Mouse (Mus musculus) retina, embryonic 14.5 days (tissue): ENCODE results near the gene Actl6b.

ENCODE experiments used
- DNase-seq: peaks from one replicate; pipeline ENCODE4 v3.0.0-alpha.2; 2015; ENCODE audit warnings: low spot score

Actl6b gene

GRCm38 (mm10) chr5:137565744-137566143, 12.4 kb downstream of the Actl6b start:
- DNase-seq = no peak

GRCm38 (mm10) chr5:137566416-137566815, 13.1 kb downstream of the Actl6b start:
- no peak for DNase-seq

GRCm38 (mm10) chr5:137568223-137568798, 15.0 kb downstream of the Actl6b start:
- peak; percentile 38 for DNase-seq

GRCm38 (mm10) chr5:137569031-137569430, 15.7 kb downstream of the Actl6b start:
- DNase-seq = no peak

- peak; percentile 12 for DNase-seq
Measured at GRCm38 (mm10) chr5:137569665-137570064, 16.3 kb downstream of the Actl6b start, which contains the start of gene Tfr2. Gene Tfr2 (plus strand): TSS chr5:137569840.

- DNase-seq = no peak
Measured at GRCm38 (mm10) chr5:137570181-137570580, 16.9 kb downstream of the Actl6b start.

- no peak for DNase-seq
Measured at GRCm38 (mm10) chr5:137570691-137571586, 17.6 kb downstream of the Actl6b start.

GRCm38 (mm10) chr5:137574470-137574901, 21.2 kb downstream of the Actl6b start:
- peak; percentile 66 for DNase-seq

GRCm38 (mm10) chr5:137580246-137580645, 26.9 kb downstream of the Actl6b start:
- no peak for DNase-seq

- no peak for DNase-seq
Measured at GRCm38 (mm10) chr5:137582702-137583101, 29.4 kb downstream of the Actl6b start.

- peak; percentile 65 for DNase-seq
Measured at GRCm38 (mm10) chr5:137583670-137584169, 30.4 kb downstream of the Actl6b start.

- peak; percentile 77 for DNase-seq
Measured at GRCm38 (mm10) chr5:137584976-137585375, 31.7 kb downstream of the Actl6b start.

- DNase-seq = no peak
Measured at GRCm38 (mm10) chr5:137590507-137590906, 37.2 kb downstream of the Actl6b start.

- DNase-seq = no peak
Measured at GRCm38 (mm10) chr5:137595921-137596320, 42.6 kb downstream of the Actl6b start.

GRCm38 (mm10) chr5:137596601-137597261, 43.4 kb downstream of the Actl6b start:
- DNase-seq = no peak

- DNase-seq = no peak
Measured at GRCm38 (mm10) chr5:137597625-137598024, 44.3 kb downstream of the Actl6b start.

- DNase-seq = no peak
Measured at GRCm38 (mm10) chr5:137598100-137598826, 44.9 kb downstream of the Actl6b start.

- no peak for DNase-seq
Measured at GRCm38 (mm10) chr5:137599600-137599999, 46.3 kb downstream of the Actl6b start.

GRCm38 (mm10) chr5:137600281-137600618, 46.9 kb downstream of the Actl6b start:
- no peak for DNase-seq

- DNase-seq = peak; percentile 98
Measured at GRCm38 (mm10) chr5:137600619-137601364, 47.5 kb downstream of the Actl6b start, which contains the start of gene Mospd3. Gene Mospd3 (minus strand): TSS chr5:137601058.

- no peak for DNase-seq
Measured at GRCm38 (mm10) chr5:137601365-137601729, 48.0 kb downstream of the Actl6b start.
